Mouse (Mus musculus): Measurements from ENCODE around the gene Kmt5b.

DNA sequence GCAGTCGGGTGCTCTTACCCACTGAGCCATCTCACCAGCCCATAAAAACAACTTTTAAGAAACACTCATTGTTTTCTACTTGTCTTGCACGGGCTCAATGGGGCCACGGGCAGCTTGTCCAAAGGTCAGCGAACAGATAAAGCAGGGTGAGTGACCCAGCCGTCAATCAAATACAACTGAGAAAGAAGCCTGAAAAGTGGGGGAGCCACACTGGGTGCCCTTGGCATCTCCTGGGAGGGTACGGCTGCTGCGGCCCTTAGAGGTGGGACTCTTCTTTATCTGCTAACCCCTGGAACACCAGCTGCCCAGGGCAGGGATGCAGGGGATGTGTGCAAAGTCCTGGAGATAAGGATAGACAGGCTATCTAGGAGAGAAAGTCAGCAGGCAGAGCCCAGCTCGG is 64.5 kb downstream of the Kmt5b start:
- TF ChIP-seq GATA1 (IDR thresholded peaks at IDR 0.05; ENCODE audit: borderline replicate concordance, low read length) = no peak
- TF ChIP-seq FLI1 (IDR thresholded peaks at IDR 0.05; ENCODE audit: low read length) = no peak
